Mouse (Mus musculus) spleen, adult 18-20 months (tissue): ENCODE measurements around the gene Fgf14.
"Not testable (repeated sequence)": the region's sequence is repeated elsewhere in the genome, so short reads cannot be mapped to it uniquely, and the experiment has no call there.

Source experiments
- DNase-seq, 2 experiments: peaks; one replicate each; pipeline ENCODE4 v3.0.0; 2022; ENCODE audit warnings: mixed read lengths in 2 of 2

Fgf14 gene

GRCm38 (mm10) chr14:124474066-124474667, 202.8 kb downstream of the Fgf14 start:
- DNase-seq: no peak

- DNase-seq: no peak
These were observed 206.0 kb downstream of the Fgf14 start for GRCm38 (mm10) chr14:124470909-124471308.

GRCm38 (mm10) chr14:124455120-124455519, 221.8 kb downstream of the Fgf14 start:
- DNase-seq: no peak

- no peak for DNase-seq
These were observed 230.7 kb downstream of the Fgf14 start for GRCm38 (mm10) chr14:124446096-124446840.

- no peak for DNase-seq
These were observed 232.1 kb downstream of the Fgf14 start for GRCm38 (mm10) chr14:124444831-124445230.

GRCm38 (mm10) chr14:124439298-124439697, 237.6 kb downstream of the Fgf14 start:
- not testable (repeated sequence) for DNase-seq

GRCm38 (mm10) chr14:124411890-124412289, 265.0 kb downstream of the Fgf14 start:
- no peak for DNase-seq

- no peak for DNase-seq
These were observed 266.0 kb downstream of the Fgf14 start for GRCm38 (mm10) chr14:124410945-124411344.

GRCm38 (mm10) chr14:124328391-124328790, 348.5 kb downstream of the Fgf14 start:
- no peak for DNase-seq

GRCm38 (mm10) chr14:124319017-124319718, 357.8 kb downstream of the Fgf14 start:
- no peak for DNase-seq

GRCm38 (mm10) chr14:124315513-124315912, 361.4 kb downstream of the Fgf14 start:
- no peak for DNase-seq

- no peak for DNase-seq
These were observed 389.9 kb downstream of the Fgf14 start for GRCm38 (mm10) chr14:124287027-124287426.

GRCm38 (mm10) chr14:124278384-124278944, 398.5 kb downstream of the Fgf14 start:
- no peak for DNase-seq

GRCm38 (mm10) chr14:124266977-124267376, 409.9 kb downstream of the Fgf14 start:
- DNase-seq: no peak

- no peak for DNase-seq
These were observed 412.3 kb downstream of the Fgf14 start for GRCm38 (mm10) chr14:124264541-124265059.

GRCm38 (mm10) chr14:124263199-124263598, 413.7 kb downstream of the Fgf14 start:
- no peak for DNase-seq

GRCm38 (mm10) chr14:124247517-124247916, 429.4 kb downstream of the Fgf14 start:
- DNase-seq: no peak

GRCm38 (mm10) chr14:124223445-124223844, 453.5 kb downstream of the Fgf14 start:
- no peak for DNase-seq

GRCm38 (mm10) chr14:124222447-124222846, 454.5 kb downstream of the Fgf14 start:
- DNase-seq: no peak

GRCm38 (mm10) chr14:124220979-124221378, 455.9 kb downstream of the Fgf14 start:
- DNase-seq: no peak

GRCm38 (mm10) chr14:124195806-124196205, 481.1 kb downstream of the Fgf14 start:
- DNase-seq: no peak

GRCm38 (mm10) chr14:124195331-124195730, 481.6 kb downstream of the Fgf14 start:
- no peak for DNase-seq

- DNase-seq: no peak
These were observed 484.1 kb downstream of the Fgf14 start for GRCm38 (mm10) chr14:124192815-124193142.
